Mouse (Mus musculus): Measurements from ENCODE around the gene Meis3. TPM values are rescaled to one million over a fixed set of nuclear protein-coding genes. Genes with fewer than 3 reads are reported as not detected.

Gene Meis3
- total RNA-seq (2018; cell fraction: chromatin; rRNA removed), result 10 to 100 TPM; 15.9 to 54.9 (median 34.3) TPM
- 10 to 100 TPM in 11 of 26 experiments, 1 to 10 TPM in 15; 8.0 to 13.0 (median 9.9) TPM for total RNA-seq (2018; cell fraction: cytosol; rRNA removed)
- 10 to 100 TPM; 11.4 to 34.0 (median 21.0) TPM for total RNA-seq (2018; cell fraction: nucleus; rRNA removed)
- 10.2 to 15.0 TPM (median 11.2 TPM) in 3 replicates for polyA plus RNA-seq (2018)

- Histone ChIP-seq H3K36me3 (ENCODE audit: inconsistent target) (no peaks in the 10 kb centered on the region), H3K4me3 (ENCODE audit: inconsistent target) (peak within 1 kb of the TSS; percentile 28), H3K27ac (no peak within 1 kb of the TSS), H3K79me2 (ENCODE audit: inconsistent target) (no peaks in the 10 kb centered on the region)
- whole genome bisulfite sequencing (ENCODE audit: missing documents), result 2% methylated on average over 42 of the region's 42 CpGs
These were observed at the start of gene Meis3 for GRCm38 (mm10) chr7:16174597-16175541. TSS of gene Meis3 (plus strand) at chr7:16175090.

GRCm38 (mm10) chr7:16125829-16126228, 49.1 kb upstream of the Meis3 start:
- WGBS (ENCODE audit: missing documents), result 95% methylated on average over 9 of the region's 9 CpGs
- Histone ChIP-seq H3K36me3 (ENCODE audit: inconsistent target) (no peaks in the 10 kb centered on the region), H3K79me2 (ENCODE audit: inconsistent target) (no peaks in the 10 kb centered on the region), H3K4me3 (ENCODE audit: inconsistent target) (no peak overlapping the region), H3K27ac (no peak overlapping the region)

GRCm38 (mm10) chr7:16128344-16128743, 46.5 kb upstream of the Meis3 start:
- H3K79me2 ChIP-seq (ENCODE audit: inconsistent target), result no peaks in the 10 kb centered on the region
- H3K36me3 ChIP-seq (ENCODE audit: inconsistent target), result no peaks in the 10 kb centered on the region
- WGBS (ENCODE audit: missing documents), result 93% methylated on average over 6 of the region's 6 CpGs
- H3K4me3 ChIP-seq (ENCODE audit: inconsistent target), result no peak overlapping the region
- H3K27ac ChIP-seq, result no peak overlapping the region

DNA sequence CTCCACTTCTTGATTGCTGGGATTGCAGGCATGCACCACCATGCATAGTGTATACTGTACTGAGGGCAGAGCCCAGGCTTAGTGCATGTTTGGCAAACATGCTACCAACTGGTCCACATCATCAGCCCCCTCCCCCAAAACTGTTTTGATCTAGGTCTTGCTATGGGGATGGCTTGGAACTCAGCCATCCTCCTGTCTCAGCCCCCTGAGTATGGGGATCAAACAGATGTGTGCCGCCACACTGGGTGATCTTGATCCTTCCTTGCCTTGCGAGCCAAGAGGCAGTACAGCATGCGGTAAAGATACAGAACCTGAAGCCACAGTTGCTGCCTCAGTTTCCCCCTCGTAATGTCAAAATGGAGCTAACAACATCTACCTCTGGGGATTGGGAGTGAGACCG, 46.0 kb upstream of the Meis3 start:
- Histone ChIP-seq H3K27ac (no peak overlapping the region), H3K79me2 (ENCODE audit: inconsistent target) (no peaks in the 10 kb centered on the region), H3K4me3 (ENCODE audit: inconsistent target) (no peak overlapping the region), H3K36me3 (ENCODE audit: inconsistent target) (no peaks in the 10 kb centered on the region)
- WGBS (ENCODE audit: missing documents), result 84% methylated on average over 5 of the region's 5 CpGs

DNA sequence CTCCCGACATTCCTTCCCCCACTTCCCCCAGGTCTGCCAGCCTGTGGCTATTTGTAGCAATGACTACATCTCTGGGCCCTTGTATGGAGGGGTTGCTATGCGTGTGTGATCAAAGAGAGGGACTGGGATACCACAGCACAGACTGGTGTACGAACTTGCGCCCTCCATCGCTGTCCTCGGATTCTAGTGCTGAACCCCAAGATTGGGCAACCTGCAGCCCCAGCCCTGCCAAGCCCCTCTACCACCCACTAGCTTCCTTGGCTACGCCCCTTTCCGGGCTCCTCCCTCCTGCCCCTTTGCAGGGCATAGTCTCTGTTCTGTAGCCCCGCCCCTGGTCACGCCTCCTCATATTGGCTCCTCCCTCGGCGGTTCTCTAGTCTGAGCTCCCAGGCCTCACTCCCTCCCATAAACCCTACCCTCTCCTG, 45.5 kb upstream of the Meis3 start, which contains the start of gene Slc8a2:
Gene Slc8a2, plus strand, starts transcription at position 406 of the 425 bp plus-strand sequence.
- Histone ChIP-seq H3K4me3 (ENCODE audit: inconsistent target) (no peak within 1 kb of the TSS), H3K79me2 (ENCODE audit: inconsistent target) (no peaks in the 10 kb centered on the region), H3K36me3 (ENCODE audit: inconsistent target) (no peaks in the 10 kb centered on the region), H3K27ac (no peak within 1 kb of the TSS)
- 16% methylated on average over 12 of the region's 12 CpGs for WGBS (ENCODE audit: missing documents)

GRCm38 (mm10) chr7:16129846-16130691, 44.8 kb upstream of the Meis3 start:
- H3K36me3 ChIP-seq (ENCODE audit: inconsistent target), result no peaks in the 10 kb centered on the region
- WGBS (ENCODE audit: missing documents), result 3% methylated on average over 19 of the region's 38 CpGs
- no peaks in the 10 kb centered on the region for H3K79me2 ChIP-seq (ENCODE audit: inconsistent target)
- no peak overlapping the region for H3K27ac ChIP-seq
- H3K4me3 ChIP-seq (ENCODE audit: inconsistent target), result no peak overlapping the region

GRCm38 (mm10) chr7:16130956-16131634, 43.8 kb upstream of the Meis3 start:
- Histone ChIP-seq H3K4me3 (ENCODE audit: inconsistent target) (no peak overlapping the region), H3K79me2 (ENCODE audit: inconsistent target) (no peaks in the 10 kb centered on the region), H3K36me3 (ENCODE audit: inconsistent target) (no peaks in the 10 kb centered on the region), H3K27ac (no peak overlapping the region)
- WGBS (ENCODE audit: missing documents), result 45% methylated on average over 11 of the region's 13 CpGs

GRCm38 (mm10) chr7:16132161-16132581, 42.7 kb upstream of the Meis3 start:
- no peak overlapping the region for H3K27ac ChIP-seq
- H3K79me2 ChIP-seq (ENCODE audit: inconsistent target), result no peaks in the 10 kb centered on the region
- no peak overlapping the region for H3K4me3 ChIP-seq (ENCODE audit: inconsistent target)
- WGBS (ENCODE audit: missing documents), result 11% methylated on average over 3 of the region's 7 CpGs
- no peaks in the 10 kb centered on the region for H3K36me3 ChIP-seq (ENCODE audit: inconsistent target)

DNA sequence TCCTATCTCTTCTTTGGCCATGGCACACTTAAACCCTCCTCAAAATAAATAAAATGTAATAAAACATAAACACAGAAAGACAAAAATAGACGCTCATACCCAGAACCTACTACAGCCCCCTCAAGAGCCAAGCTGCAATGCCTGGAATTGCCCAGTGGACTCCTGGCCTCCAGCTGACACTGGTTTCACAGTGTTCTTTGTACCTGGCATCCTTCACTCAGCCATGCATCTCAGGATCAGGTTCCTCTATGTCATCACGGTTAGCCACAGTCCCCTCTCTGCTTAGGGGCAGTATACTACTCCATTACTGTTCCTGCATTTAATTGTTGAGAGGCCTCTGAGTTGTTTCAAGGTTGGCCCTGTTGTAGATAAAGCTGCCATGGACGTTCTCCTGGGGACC, 42.0 kb upstream of the Meis3 start:
- H3K4me3 ChIP-seq (ENCODE audit: inconsistent target), result no peak overlapping the region
- 68% methylated on average over 3 of the region's 3 CpGs for WGBS (ENCODE audit: missing documents)
- H3K27ac ChIP-seq, result no peak overlapping the region
- H3K79me2 ChIP-seq (ENCODE audit: inconsistent target), result no peaks in the 10 kb centered on the region
- no peaks in the 10 kb centered on the region for H3K36me3 ChIP-seq (ENCODE audit: inconsistent target)

GRCm38 (mm10) chr7:16133691-16134090, 41.2 kb upstream of the Meis3 start:
- Histone ChIP-seq H3K79me2 (ENCODE audit: inconsistent target) (no peaks in the 10 kb centered on the region), H3K36me3 (ENCODE audit: inconsistent target) (no peaks in the 10 kb centered on the region), H3K27ac (no peak overlapping the region), H3K4me3 (ENCODE audit: inconsistent target) (no peak overlapping the region)
- WGBS (ENCODE audit: missing documents), result 91% methylated on average over 9 of the region's 9 CpGs

GRCm38 (mm10) chr7:16134951-16135392, 39.9 kb upstream of the Meis3 start:
- Histone ChIP-seq H3K36me3 (ENCODE audit: inconsistent target) (no peaks in the 10 kb centered on the region), H3K27ac (no peak overlapping the region), H3K79me2 (ENCODE audit: inconsistent target) (no peaks in the 10 kb centered on the region), H3K4me3 (ENCODE audit: inconsistent target) (no peak overlapping the region)
- 68% methylated on average over 7 of the region's 7 CpGs for WGBS (ENCODE audit: missing documents)

GRCm38 (mm10) chr7:16146489-16147410, 28.1 kb upstream of the Meis3 start:
- WGBS (ENCODE audit: missing documents), result 31% methylated on average over 22 of the region's 27 CpGs
- Histone ChIP-seq H3K27ac (no peak overlapping the region), H3K36me3 (ENCODE audit: inconsistent target) (no peaks in the 10 kb centered on the region), H3K4me3 (ENCODE audit: inconsistent target) (no peak overlapping the region), H3K79me2 (ENCODE audit: inconsistent target) (no peaks in the 10 kb centered on the region)

DNA sequence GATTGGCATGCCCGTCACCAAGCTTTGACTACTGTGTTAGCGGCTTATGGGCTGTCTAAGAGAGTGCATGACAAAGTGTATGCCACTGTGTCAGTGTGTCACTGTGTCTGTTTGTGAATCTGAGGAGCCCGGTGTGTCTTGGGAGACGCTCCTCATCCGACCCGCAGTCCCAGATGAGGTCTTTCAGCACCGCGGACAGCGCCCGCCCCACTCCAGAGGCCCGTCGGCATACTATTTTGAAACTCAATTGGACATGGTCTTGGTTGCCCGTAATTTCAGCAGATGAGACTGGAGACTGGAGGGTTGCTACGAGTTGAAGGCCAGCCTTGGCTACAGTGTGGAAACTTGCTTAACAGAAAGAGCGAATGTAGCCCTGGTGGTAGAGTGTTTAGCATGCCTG, 27.2 kb upstream of the Meis3 start:
- Histone ChIP-seq H3K27ac (no peak overlapping the region), H3K79me2 (ENCODE audit: inconsistent target) (no peaks in the 10 kb centered on the region), H3K36me3 (ENCODE audit: inconsistent target) (no peaks in the 10 kb centered on the region), H3K4me3 (ENCODE audit: inconsistent target) (no peak overlapping the region)
- WGBS (ENCODE audit: missing documents), result 14% methylated on average over 15 of the region's 15 CpGs

Measured in macrophage (primary cell).